Mouse (Mus musculus): ENCODE data around the gene Cd83.

DNA sequence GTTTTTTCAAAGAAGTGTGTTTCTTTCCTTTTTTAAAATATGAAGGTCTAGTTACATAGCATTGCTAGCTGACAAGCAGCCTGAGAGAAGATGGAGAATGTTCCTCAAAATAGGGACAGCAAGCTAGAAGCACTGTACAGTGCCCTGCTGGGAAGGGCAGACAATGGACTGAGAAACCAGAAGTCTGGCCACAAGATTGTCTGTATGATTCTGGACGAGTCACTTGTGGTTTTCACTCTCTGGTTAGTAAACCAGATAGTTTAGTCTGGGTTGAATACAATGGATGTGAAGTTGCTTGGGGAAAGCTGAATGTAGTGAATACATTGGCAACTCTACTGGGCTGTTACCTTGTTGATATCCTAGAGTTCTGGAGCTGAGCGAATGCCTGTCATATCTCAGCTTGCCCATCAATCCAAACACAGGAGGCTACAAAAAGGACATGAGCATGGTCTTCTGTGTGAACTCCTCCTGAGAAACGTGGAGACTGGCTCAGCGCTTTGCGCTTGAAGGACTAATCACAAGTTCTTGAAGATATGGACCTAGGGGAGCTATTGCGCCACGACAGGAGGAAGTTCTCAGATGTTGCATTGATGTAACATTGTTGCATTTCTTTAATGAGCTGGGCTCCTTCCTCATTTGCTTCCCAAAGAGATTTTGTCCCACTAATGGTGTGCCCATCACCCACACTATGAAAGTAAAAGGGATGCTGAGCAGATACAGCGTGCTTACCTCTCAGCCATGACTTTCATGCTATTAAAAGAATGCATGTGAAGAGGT lies 18.0 kb downstream of the Cd83 start:
- no peak for TF ChIP-seq CTCF (IDR thresholded peaks at IDR 0.05; ENCODE audit: low read depth, low read length)
- no peak for TF ChIP-seq GATA1 (IDR thresholded peaks at IDR 0.05; ENCODE audit: borderline replicate concordance, low read length)
- TF ChIP-seq TAL1 (conservative IDR thresholded peaks at IDR 0.05; ENCODE audit: low read depth, low read length): no peak
- no peak for TF ChIP-seq GATA2 (IDR thresholded peaks at IDR 0.05; ENCODE audit: borderline replicate concordance, low read depth, low read length)
